Mouse (Mus musculus): Measurements from ENCODE around the gene Sost. TPM values are rescaled to one million over a fixed set of nuclear protein-coding genes. Genes with fewer than 3 reads are reported as not detected.

Gene Sost
- polyA plus RNA-seq, 1 experiment from 2014 or later: 0.80 TPM

DNA sequence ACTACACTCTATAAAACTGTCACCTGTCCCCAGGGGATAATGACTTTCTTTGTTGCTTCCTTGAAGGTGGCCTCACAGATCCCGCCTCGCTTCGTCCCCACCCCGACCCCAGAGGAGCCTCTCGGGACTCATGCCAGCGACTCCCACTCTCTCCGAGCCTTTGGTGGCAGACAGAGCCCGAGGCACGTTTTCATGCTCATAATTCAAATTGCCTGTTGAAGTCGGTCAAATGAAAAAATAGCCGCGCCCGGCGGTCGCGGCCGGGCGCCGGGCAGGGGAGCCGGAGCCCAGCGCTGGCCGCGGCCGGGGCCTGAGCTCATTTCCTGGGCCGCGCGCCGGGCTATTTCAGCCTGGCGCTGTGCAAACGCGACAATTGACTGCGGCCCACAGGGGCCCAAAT is 29.7 kb downstream of the Sost start:
- no peak overlapping the region for H3K27ac ChIP-seq (ENCODE audit: low read length)
- 0% methylated on average over 32 of the region's 32 CpGs for WGBS
- ATAC-seq (ENCODE audit: low FRiP score, low TSS enrichment): peak; percentile 46; the same call in 1 of the 2 replicates

DNA sequence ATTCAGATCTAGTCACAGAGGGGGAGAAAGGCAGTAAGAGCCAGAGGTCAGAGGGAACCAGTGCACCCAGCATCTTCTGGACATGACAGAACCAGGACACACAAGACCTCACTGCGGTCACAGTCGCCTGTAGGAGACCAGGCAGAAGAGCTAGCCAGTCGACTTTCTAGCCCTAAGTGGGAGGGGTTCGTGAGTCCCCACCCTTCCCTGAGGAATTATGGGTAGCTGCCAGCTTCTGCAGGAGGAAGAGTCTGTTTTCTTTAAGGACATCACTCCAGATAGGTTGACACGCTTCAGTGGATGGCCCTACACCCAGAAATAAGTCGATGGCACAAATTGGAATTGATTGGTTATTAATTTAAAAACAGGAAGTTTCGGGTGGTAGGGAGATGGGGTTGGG is 30.4 kb downstream of the Sost start:
- ATAC-seq (ENCODE audit: low FRiP score, low TSS enrichment): no peak

More for the DNA sequence above, 29.7 kb downstream of the Sost start:
- Histone ChIP-seq H3K4me1 (ENCODE audit: insufficient read depth, low read length) (peaks cover 23% of the 10 kb centered on the region), H3K9me3 (ENCODE audit: low read length) (no peaks in the 10 kb centered on the region), H3K4me3 (ENCODE audit: low read length) (peak overlapping the region; percentile 46), H3K27me3 (ENCODE audit: insufficient read depth, low read length) (0 out of 2 replicates have a peak, but pooled peaks cover 2% of the 10 kb centered on the region), H3K9ac (replicated peaks; ENCODE audit: low read length) (peak overlapping the region; percentile 70), H3K36me3 (ENCODE audit: insufficient read depth, low read length) (no peaks in the 10 kb centered on the region), H3K4me2 (replicated peaks; ENCODE audit: low read depth, low read length) (peak overlapping the region; percentile 81)

DNA sequence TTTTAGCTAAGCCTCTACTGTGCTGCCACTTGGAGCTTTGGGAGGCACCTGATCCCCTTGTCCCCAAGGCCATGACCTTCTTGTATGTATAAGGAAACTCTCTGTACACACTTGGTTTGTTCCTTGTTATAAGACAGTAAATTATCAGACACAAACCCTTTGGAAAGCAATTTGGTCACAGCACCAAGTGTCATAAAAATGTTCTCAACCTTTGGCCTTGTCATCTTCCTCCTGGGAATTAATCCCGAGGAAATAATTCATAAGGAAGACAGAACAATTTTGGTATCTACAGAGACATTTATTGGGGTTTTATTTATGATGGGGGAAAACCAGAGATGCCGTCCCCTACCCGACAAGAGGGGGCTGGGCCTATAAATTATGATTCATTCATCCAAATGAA is 31.1 kb downstream of the Sost start:
- no peak overlapping the region for H3K27ac ChIP-seq (ENCODE audit: low read length)
- no peak overlapping the region for H3K9ac ChIP-seq (replicated peaks; ENCODE audit: low read length)
- H3K4me3 ChIP-seq (ENCODE audit: low read length): no peak overlapping the region
- no peaks in the 10 kb centered on the region for H3K9me3 ChIP-seq (ENCODE audit: low read length)
- 27% methylated on average over 3 of the region's 3 CpGs for WGBS
- no peak overlapping the region for H3K4me2 ChIP-seq (replicated peaks; ENCODE audit: low read depth, low read length)
- peaks cover 23% of the 10 kb centered on the region for H3K4me1 ChIP-seq (ENCODE audit: insufficient read depth, low read length)
- H3K27me3 ChIP-seq (ENCODE audit: insufficient read depth, low read length): 0 out of 2 replicates have a peak, but pooled peaks cover 2% of the 10 kb centered on the region
- H3K36me3 ChIP-seq (ENCODE audit: insufficient read depth, low read length): no peaks in the 10 kb centered on the region
- ATAC-seq (ENCODE audit: low FRiP score, low TSS enrichment): no peak

More for the DNA sequence above, 30.4 kb downstream of the Sost start:
- Histone ChIP-seq H3K36me3 (ENCODE audit: insufficient read depth, low read length) (no peaks in the 10 kb centered on the region), H3K9ac (replicated peaks; ENCODE audit: low read length) (no peak overlapping the region), H3K4me1 (ENCODE audit: insufficient read depth, low read length) (peaks cover 23% of the 10 kb centered on the region), H3K27me3 (ENCODE audit: insufficient read depth, low read length) (0 out of 2 replicates have a peak, but pooled peaks cover 2% of the 10 kb centered on the region), H3K4me2 (replicated peaks; ENCODE audit: low read depth, low read length) (peak overlapping the region; percentile 81; the same call in 1 of the 2 replicates), H3K4me3 (ENCODE audit: low read length) (no peak overlapping the region), H3K9me3 (ENCODE audit: low read length) (no peaks in the 10 kb centered on the region), H3K27ac (ENCODE audit: low read length) (no peak overlapping the region)
- 39% methylated on average over 7 of the region's 7 CpGs for WGBS

DNA sequence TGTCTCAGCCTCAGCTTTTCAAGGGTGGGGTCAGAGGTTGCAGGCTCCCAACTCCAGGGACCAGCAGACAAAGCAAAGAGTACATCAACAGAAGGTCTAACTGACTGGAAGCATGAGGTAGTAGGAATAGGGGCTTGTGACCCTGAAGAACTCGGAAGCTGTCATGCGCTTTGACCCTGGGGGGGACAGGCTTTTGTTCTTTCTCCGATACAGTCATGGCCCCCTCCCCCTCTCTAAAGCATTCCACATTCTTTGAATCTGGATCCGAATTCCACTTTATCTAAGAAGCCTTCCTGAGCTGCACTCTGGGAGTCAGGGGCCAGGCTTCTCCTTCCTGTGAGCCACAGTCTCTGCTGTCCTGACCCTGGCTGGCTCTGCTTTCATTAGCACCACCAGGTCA is 34.8 kb downstream of the Sost start:
- H3K4me2 ChIP-seq (replicated peaks; ENCODE audit: low read depth, low read length): no peak overlapping the region
- no peaks in the 10 kb centered on the region for H3K9me3 ChIP-seq (ENCODE audit: low read length)
- no peak for ATAC-seq (ENCODE audit: low FRiP score, low TSS enrichment)
- H3K4me1 ChIP-seq (ENCODE audit: insufficient read depth, low read length): peaks cover 22% of the 10 kb centered on the region
- no peak overlapping the region for H3K4me3 ChIP-seq (ENCODE audit: low read length)
- H3K27me3 ChIP-seq (ENCODE audit: insufficient read depth, low read length): 0 out of 2 replicates have a peak, but pooled peaks cover 2% of the 10 kb centered on the region
- WGBS: 62% methylated on average over 4 of the region's 4 CpGs
- H3K36me3 ChIP-seq (ENCODE audit: insufficient read depth, low read length): no peaks in the 10 kb centered on the region
- H3K9ac ChIP-seq (replicated peaks; ENCODE audit: low read length): no peak overlapping the region
- H3K27ac ChIP-seq (ENCODE audit: low read length): no peak overlapping the region

DNA sequence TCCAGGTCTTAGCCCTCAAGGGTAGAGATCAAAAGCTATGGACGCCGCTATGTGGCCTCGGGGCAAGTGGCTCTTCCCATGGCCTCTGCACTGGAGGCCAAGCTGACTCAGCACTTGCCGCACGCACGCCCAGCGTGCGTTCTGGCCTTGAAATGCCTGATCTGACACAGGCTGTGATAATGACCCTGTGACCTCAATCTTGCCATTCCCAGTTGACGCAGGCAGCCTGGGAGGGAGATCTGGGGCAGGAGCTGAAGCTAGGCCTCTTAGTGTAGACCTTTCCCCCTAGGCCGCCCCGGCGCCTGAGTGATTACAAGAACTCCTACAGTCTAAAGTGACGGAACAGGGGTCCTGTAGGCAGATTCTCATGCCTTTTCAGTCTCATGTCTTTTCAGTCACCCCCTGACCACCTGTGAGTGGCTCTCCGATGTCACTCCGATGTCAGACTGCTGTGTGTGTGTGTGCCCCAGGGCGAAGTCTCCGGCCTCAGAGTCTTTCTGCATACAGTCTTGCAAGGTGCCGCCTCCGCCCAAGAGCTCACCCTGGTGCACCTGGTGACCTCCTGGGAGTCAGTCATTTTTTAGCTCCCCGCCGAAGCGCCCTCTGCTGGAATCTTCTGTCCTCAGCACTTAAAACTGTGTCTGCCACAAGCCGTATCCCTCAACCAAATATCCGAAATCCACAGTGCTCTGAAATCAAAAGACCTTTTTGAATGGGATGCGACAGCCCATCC is 38.6 kb downstream of the Sost start:
- no peak overlapping the region for H3K27ac ChIP-seq (ENCODE audit: low read length)

DNA sequence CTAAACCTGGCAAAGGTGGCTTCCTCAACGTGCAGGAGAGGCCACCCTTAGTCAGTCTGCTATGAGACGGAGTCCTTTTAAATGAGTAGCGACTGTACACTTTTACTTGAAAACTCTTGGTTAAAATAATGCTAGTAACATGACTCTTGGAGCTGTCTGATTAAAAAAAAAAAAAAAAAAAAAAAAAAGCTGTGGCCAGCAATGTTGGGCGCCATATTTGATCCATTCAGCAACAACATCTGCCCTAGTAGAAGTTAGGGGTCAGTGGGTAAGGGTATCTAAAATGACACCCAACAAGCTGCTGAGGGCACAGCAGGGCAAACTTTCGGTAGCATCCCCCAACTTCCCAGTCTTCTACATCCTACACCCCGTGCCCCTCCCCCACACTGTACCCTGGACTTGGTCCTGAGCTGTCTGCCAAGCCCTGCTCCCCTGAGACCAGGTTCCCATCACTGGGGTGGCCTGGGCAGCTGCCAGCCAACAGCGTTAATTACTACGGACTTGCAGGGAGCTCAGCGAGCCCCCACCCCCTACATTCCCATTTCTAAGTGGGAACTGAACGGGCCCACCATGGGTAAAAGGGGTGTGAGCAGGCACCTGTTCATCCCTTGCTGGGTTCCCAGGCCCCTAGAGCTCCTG is 39.7 kb downstream of the Sost start:
- H3K4me1 ChIP-seq (ENCODE audit: insufficient read depth, low read length): peaks cover 20% of the 10 kb centered on the region; the same call in 1 of the 2 replicates
- no peak for ATAC-seq (ENCODE audit: low FRiP score, low TSS enrichment)
- no peak overlapping the region for H3K9ac ChIP-seq (replicated peaks; ENCODE audit: low read length)
- no peak overlapping the region for H3K4me2 ChIP-seq (replicated peaks; ENCODE audit: low read depth, low read length)
- no peak overlapping the region for H3K4me3 ChIP-seq (ENCODE audit: low read length)
- no peak overlapping the region for H3K27ac ChIP-seq (ENCODE audit: low read length)
- no peaks in the 10 kb centered on the region for H3K27me3 ChIP-seq (ENCODE audit: insufficient read depth, low read length)
- H3K36me3 ChIP-seq (ENCODE audit: insufficient read depth, low read length): no peaks in the 10 kb centered on the region
- no peaks in the 10 kb centered on the region for H3K9me3 ChIP-seq (ENCODE audit: low read length)
- 80% methylated on average over 10 of the region's 10 CpGs for WGBS

More for the DNA sequence above, 38.6 kb downstream of the Sost start:
- Histone ChIP-seq H3K4me3 (ENCODE audit: low read length) (no peak overlapping the region), H3K4me2 (replicated peaks; ENCODE audit: low read depth, low read length) (no peak overlapping the region), H3K36me3 (ENCODE audit: insufficient read depth, low read length) (no peaks in the 10 kb centered on the region), H3K27me3 (ENCODE audit: insufficient read depth, low read length) (no peaks in the 10 kb centered on the region), H3K9me3 (ENCODE audit: low read length) (no peaks in the 10 kb centered on the region), H3K4me1 (ENCODE audit: insufficient read depth, low read length) (peaks cover 20% of the 10 kb centered on the region; the same call in 1 of the 2 replicates), H3K9ac (replicated peaks; ENCODE audit: low read length) (no peak overlapping the region)
- 27% methylated on average over 25 of the region's 25 CpGs for WGBS
- peak; percentile 14; the same call in 1 of the 2 replicates for ATAC-seq (ENCODE audit: low FRiP score, low TSS enrichment)

DNA sequence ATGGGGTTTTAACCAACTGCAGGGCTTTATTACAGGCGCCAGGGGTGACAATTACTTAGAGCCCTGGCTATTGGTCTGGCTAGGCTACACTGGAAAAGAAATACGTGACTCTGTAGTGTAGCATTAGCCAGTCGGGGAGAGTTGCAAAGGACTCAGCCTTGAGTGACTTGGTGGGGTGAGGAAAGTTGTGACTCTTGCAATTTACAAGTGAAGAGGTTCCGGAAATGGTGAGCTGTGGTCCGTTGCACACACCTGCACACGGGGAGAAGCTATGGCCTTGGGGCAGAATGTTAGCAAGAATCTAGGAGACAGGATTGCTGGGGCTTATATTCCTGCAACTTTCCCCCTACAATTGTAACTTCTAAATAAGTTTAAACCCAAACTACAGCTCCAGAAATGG is 41.2 kb downstream of the Sost start:
- Histone ChIP-seq H3K4me2 (replicated peaks; ENCODE audit: low read depth, low read length) (no peak overlapping the region), H3K9ac (replicated peaks; ENCODE audit: low read length) (no peak overlapping the region), H3K36me3 (ENCODE audit: insufficient read depth, low read length) (no peaks in the 10 kb centered on the region), H3K4me3 (ENCODE audit: low read length) (no peak overlapping the region), H3K4me1 (ENCODE audit: insufficient read depth, low read length) (peaks cover 20% of the 10 kb centered on the region; the same call in 1 of the 2 replicates), H3K27me3 (ENCODE audit: insufficient read depth, low read length) (no peaks in the 10 kb centered on the region), H3K27ac (ENCODE audit: low read length) (peak overlapping the region; percentile 65), H3K9me3 (ENCODE audit: low read length) (no peaks in the 10 kb centered on the region)
- ATAC-seq (ENCODE audit: low FRiP score, low TSS enrichment): 0 out of 2 replicates have a peak, but pooled peaks have one; percentile 40
- 46% methylated on average over 6 of the region's 6 CpGs for WGBS

DNA sequence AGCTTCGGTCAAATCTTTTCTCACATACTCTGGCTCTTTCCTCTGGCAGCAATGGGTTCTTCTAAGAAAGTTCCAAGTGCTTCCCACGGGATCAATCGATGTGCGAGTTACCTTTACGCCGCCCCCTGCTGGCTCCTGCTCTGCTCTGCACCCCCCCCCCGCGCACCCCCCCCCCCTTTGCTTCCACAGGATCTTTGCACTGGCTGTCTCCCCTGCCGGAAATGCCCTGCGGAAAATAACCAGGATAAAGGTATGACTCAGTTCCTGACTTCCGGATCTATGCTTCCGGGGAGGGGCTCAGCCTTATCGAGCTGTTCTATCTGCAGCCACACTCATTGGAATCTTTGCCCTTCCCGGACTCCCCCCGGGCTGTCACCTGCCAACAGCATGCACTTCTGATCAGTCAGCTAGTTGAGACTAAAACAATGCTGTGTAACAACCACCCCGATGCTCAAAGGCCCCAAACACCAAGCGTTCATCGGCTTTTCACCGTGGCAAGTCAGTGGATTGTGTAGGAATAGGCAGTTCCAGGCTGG is 42.3 kb downstream of the Sost start:
- no peak overlapping the region; the same call in 1 of the 2 replicates for H3K27ac ChIP-seq (ENCODE audit: low read length)
- no peak overlapping the region for H3K4me2 ChIP-seq (replicated peaks; ENCODE audit: low read depth, low read length)
- peaks cover 24% of the 10 kb centered on the region; the same call in 1 of the 2 replicates for H3K4me1 ChIP-seq (ENCODE audit: insufficient read depth, low read length)
- WGBS: 73% methylated on average over 17 of the region's 19 CpGs
- H3K36me3 ChIP-seq (ENCODE audit: insufficient read depth, low read length): no peaks in the 10 kb centered on the region
- no peak overlapping the region for H3K4me3 ChIP-seq (ENCODE audit: low read length)
- H3K9ac ChIP-seq (replicated peaks; ENCODE audit: low read length): no peak overlapping the region
- H3K27me3 ChIP-seq (ENCODE audit: insufficient read depth, low read length): no peaks in the 10 kb centered on the region
- H3K9me3 ChIP-seq (ENCODE audit: low read length): no peaks in the 10 kb centered on the region
- no peak for ATAC-seq (ENCODE audit: low FRiP score, low TSS enrichment)

DNA sequence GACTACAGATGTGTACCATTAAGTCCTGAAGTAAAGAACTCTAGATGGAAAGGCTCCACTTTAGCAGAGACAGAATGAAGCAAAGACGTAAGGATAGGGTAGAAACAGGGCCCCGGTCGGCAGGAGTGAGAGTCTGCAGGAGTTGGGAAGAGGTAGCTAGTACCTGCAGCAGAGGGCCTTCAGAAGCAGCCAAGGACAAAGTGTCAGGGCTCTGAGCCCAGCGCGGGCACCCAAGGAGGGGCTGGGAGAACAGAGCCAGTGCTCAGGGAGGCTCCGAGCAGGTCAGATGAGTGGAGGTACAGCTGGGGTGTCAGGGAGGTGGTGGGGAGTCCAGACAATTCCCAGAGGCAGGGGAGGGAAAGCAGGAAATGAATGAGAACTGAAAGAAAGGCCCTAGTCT is 42.8 kb downstream of the Sost start:
- Histone ChIP-seq H3K4me3 (ENCODE audit: low read length) (no peak overlapping the region), H3K4me1 (ENCODE audit: insufficient read depth, low read length) (peaks cover 24% of the 10 kb centered on the region; the same call in 1 of the 2 replicates), H3K36me3 (ENCODE audit: insufficient read depth, low read length) (no peaks in the 10 kb centered on the region), H3K27me3 (ENCODE audit: insufficient read depth, low read length) (no peaks in the 10 kb centered on the region), H3K9me3 (ENCODE audit: low read length) (no peaks in the 10 kb centered on the region), H3K4me2 (replicated peaks; ENCODE audit: low read depth, low read length) (no peak overlapping the region), H3K9ac (replicated peaks; ENCODE audit: low read length) (no peak overlapping the region), H3K27ac (ENCODE audit: low read length) (no peak overlapping the region)
- 88% methylated on average over 6 of the region's 6 CpGs for WGBS
- ATAC-seq (ENCODE audit: low FRiP score, low TSS enrichment): no peak
